Mouse (Mus musculus): ENCODE data around the gene Fgf5.

Gene Fgf5

DNA sequence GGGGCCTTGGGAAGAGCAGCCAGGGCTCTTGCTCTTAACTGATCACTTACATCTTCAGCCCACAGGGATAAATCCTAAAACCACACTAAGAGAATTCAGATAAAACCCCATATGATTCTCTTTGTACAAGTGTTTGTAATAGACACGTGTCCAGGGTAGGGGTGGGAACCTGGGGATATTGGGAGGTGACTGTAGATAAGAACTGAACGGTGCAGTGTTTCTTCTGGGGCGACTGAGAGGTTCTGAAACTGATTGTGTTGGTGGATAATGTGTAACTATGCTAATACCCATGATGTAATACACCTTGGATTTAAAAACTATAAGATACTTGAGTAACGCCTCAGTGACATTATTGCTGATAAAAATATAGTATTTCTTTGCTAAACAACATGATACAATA, 51.7 kb downstream of the Fgf5 start:
- no peak for DNase-seq

DNA sequence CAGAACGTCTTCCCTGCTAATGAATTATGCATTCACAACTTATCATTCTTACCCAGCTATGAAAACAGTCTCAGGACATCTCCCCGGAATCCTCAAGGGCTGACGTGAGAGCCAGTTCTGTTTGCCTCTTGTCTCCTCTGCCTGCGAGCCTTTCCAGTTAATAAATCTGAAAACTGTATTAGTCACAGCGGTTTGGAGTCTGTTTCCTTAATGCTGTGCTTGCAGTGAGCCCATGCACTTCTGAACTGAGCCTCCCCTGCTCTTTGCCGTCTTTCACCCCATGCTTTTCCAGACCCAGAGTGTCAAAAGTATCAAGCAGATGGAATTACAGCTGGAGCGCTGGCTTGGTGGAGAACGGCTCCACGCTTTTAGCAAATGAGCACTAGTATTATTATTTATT, 52.5 kb downstream of the Fgf5 start:
- no peak for DNase-seq

- no peak for DNase-seq
Observed at GRCm38 (mm10) chr5:98326625-98327024, 72.6 kb downstream of the Fgf5 start.

All from cerebellum, postnatal 14 days (tissue).